Mouse (Mus musculus) cerebellum, adult 2 months (tissue): Measurements from ENCODE around the gene Mad1l1. TPM values are rescaled to one million over a fixed set of nuclear protein-coding genes. Genes with fewer than 3 reads are reported as not detected.

ENCODE experiments used
- DNase-seq, 2 experiments: peaks; one replicate each; pipeline ENCODE4 v3.0.0; 2021
- H3K27ac ChIP-seq: fragments of 200-500 bp; 2 replicates; pipeline ENCODE4 v1.5.1; 2012; ENCODE audit warnings: low read length, control low read depth, inconsistent platforms; ENCODE audit not compliant: insufficient read depth
- H3K27me3 ChIP-seq: fragments of 200-500 bp; 2 replicates; pipeline ENCODE4 v1.6.1; 2012; ENCODE audit warnings: inconsistent platforms, mild to moderate bottlenecking, low read length, moderate library complexity; ENCODE audit not compliant: control insufficient read depth, insufficient read depth
- H3K4me1 ChIP-seq: fragments of 200-500 bp; 2 replicates; pipeline ENCODE4 v1.6.1; 2011; ENCODE audit warnings: low read length; ENCODE audit not compliant: control insufficient read depth, insufficient read depth
- H3K4me3 ChIP-seq: fragments of 200-500 bp; replicated peaks from 2 replicates; pipeline ENCODE3; 2011; ENCODE audit warnings: mild to moderate bottlenecking, low read depth, low read length, control low read depth; ENCODE audit not compliant: insufficient read depth
- CTCF ChIP-seq: fragments of 200-500 bp; IDR thresholded peaks from 2 replicates; pipeline ENCODE4 v1.5.1; 2011; ENCODE audit warnings: low read depth, mild to moderate bottlenecking, control low read depth, low read length, moderate library complexity, borderline replicate concordance; ENCODE audit not compliant: insufficient read depth
- POLR2A ChIP-seq: fragments of 200-500 bp; IDR thresholded peaks from 2 replicates; pipeline ENCODE4 v1.6.1; 2011; ENCODE audit warnings: low read length, control low read depth, borderline replicate concordance; ENCODE audit not compliant: insufficient read depth
- WGBS: fragments of 180-500 bp; shearing (Covaris S2); methylation state at CpG from one replicate; pipeline ENCODE4 v1.1.7; 2018; 5-methylcytosine and 5-hydroxymethylcytosine counted together
- polyA plus RNA-seq: library from polyadenylated mRNA; depleted of rRNA; stranded (reverse); fragments of >200 nt; gene quantifications from 2 replicates; pipeline ENCODE4 v1.2.3, GENCODE M21; 2012

Gene Mad1l1
- polyA plus RNA-seq, 1 experiment = 25.3 TPM

GRCm38 (mm10) chr5:140206726-140207703 is 114.3 kb downstream of the Mad1l1 start:
- TF ChIP-seq CTCF (no peak), POLR2A (no peak)
- 85% methylated on average over 19 of the region's 19 CpGs for WGBS
- Histone ChIP-seq H3K4me1 (0 out of 2 replicates have a peak, but pooled peaks cover 6% of the 10 kb centered on the region), H3K27me3 (no peaks in the 10 kb centered on the region), H3K27ac (no peak overlapping the region), H3K4me3 (no peak overlapping the region)
- DNase-seq = no peak

GRCm38 (mm10) chr5:140205991-140206390 is 115.4 kb downstream of the Mad1l1 start:
- Histone ChIP-seq H3K4me1 (0 out of 2 replicates have a peak, but pooled peaks cover 6% of the 10 kb centered on the region), H3K4me3 (no peak overlapping the region), H3K27me3 (no peaks in the 10 kb centered on the region), H3K27ac (no peak overlapping the region)
- no peak for DNase-seq
- 84% methylated on average over 2 of the region's 2 CpGs for WGBS
- TF ChIP-seq CTCF (no peak), POLR2A (no peak)

- H3K27me3 ChIP-seq = no peaks in the 10 kb centered on the region
- TF ChIP-seq CTCF (no peak), POLR2A (no peak)
- whole genome bisulfite sequencing = 74% methylated on average over 3 of the region's 3 CpGs
Measured at GRCm38 (mm10) chr5:140204465-140204864, 116.9 kb downstream of the Mad1l1 start.

GRCm38 (mm10) chr5:140204037-140204436 is 117.3 kb downstream of the Mad1l1 start:
- H3K4me1 ChIP-seq = 0 out of 2 replicates have a peak, but pooled peaks cover 6% of the 10 kb centered on the region
- no peak for DNase-seq
- WGBS = 90% methylated on average over 4 of the region's 5 CpGs

More at GRCm38 (mm10) chr5:140204465-140204864, 116.9 kb downstream of the Mad1l1 start:
- no peak overlapping the region for H3K27ac ChIP-seq
- H3K4me3 ChIP-seq = no peak overlapping the region
- DNase-seq = no peak
- 0 out of 2 replicates have a peak, but pooled peaks cover 6% of the 10 kb centered on the region for H3K4me1 ChIP-seq

GRCm38 (mm10) chr5:140202451-140202850 is 118.9 kb downstream of the Mad1l1 start:
- Histone ChIP-seq H3K27ac (no peak overlapping the region), H3K4me1 (no peaks in the 10 kb centered on the region), H3K27me3 (no peaks in the 10 kb centered on the region), H3K4me3 (no peak overlapping the region)
- TF ChIP-seq POLR2A = no peak
- TF ChIP-seq CTCF = no peak
- no peak for DNase-seq
- WGBS = 93% methylated on average over 2 of the region's 2 CpGs

More at GRCm38 (mm10) chr5:140204037-140204436, 117.3 kb downstream of the Mad1l1 start:
- no peak overlapping the region for H3K4me3 ChIP-seq
- H3K27ac ChIP-seq = no peak overlapping the region
- TF ChIP-seq CTCF = no peak
- TF ChIP-seq POLR2A = no peak
- no peaks in the 10 kb centered on the region for H3K27me3 ChIP-seq

GRCm38 (mm10) chr5:140201566-140201965 is 119.8 kb downstream of the Mad1l1 start:
- WGBS = 93% methylated on average over 5 of the region's 5 CpGs
- TF ChIP-seq POLR2A (no peak), CTCF (no peak)

GRCm38 (mm10) chr5:140201109-140201508 is 120.2 kb downstream of the Mad1l1 start:
- DNase-seq = no peak
- Histone ChIP-seq H3K4me1 (no peaks in the 10 kb centered on the region), H3K27ac (no peak overlapping the region), H3K27me3 (no peaks in the 10 kb centered on the region), H3K4me3 (no peak overlapping the region)
- no peak for TF ChIP-seq CTCF
- 76% methylated on average over 1 of the region's 1 CpGs for WGBS

More at GRCm38 (mm10) chr5:140201566-140201965, 119.8 kb downstream of the Mad1l1 start:
- Histone ChIP-seq H3K27ac (no peak overlapping the region), H3K4me1 (no peaks in the 10 kb centered on the region), H3K4me3 (no peak overlapping the region), H3K27me3 (no peaks in the 10 kb centered on the region)
- no peak for DNase-seq

- Histone ChIP-seq H3K27ac (no peak overlapping the region), H3K4me1 (no peaks in the 10 kb centered on the region), H3K4me3 (no peak overlapping the region), H3K27me3 (no peaks in the 10 kb centered on the region)
- WGBS = 31% methylated on average over 4 of the region's 4 CpGs
- TF ChIP-seq CTCF (peak; percentile 68), POLR2A (no peak)
- peak; percentile 55 to 70 for DNase-seq
Measured at GRCm38 (mm10) chr5:140197705-140198104, 123.6 kb downstream of the Mad1l1 start.
